Mouse (Mus musculus) thymus, postnatal 0 days (tissue): Measurements from ENCODE around the gene Rad51b. TPM values are rescaled to one million over a fixed set of nuclear protein-coding genes. Genes with fewer than 3 reads are reported as not detected.

Experiments
- DNase-seq: peaks from one replicate; pipeline ENCODE4 v3.0.0-alpha.2; 2015; ENCODE audit warnings: low spot score
- polyA plus RNA-seq: library from polyadenylated mRNA; unstranded; fragments of >200 nt; fragmentation: Nextera tagmentation; extraction: Ambion mirVana; gene quantifications from 2 replicates; pipeline ENCODE4 v1.2.1, GENCODE M21; 2015

Gene Rad51b
- polyA plus RNA-seq, 1 experiment from 2014 or later, result 4.8 TPM

DNA sequence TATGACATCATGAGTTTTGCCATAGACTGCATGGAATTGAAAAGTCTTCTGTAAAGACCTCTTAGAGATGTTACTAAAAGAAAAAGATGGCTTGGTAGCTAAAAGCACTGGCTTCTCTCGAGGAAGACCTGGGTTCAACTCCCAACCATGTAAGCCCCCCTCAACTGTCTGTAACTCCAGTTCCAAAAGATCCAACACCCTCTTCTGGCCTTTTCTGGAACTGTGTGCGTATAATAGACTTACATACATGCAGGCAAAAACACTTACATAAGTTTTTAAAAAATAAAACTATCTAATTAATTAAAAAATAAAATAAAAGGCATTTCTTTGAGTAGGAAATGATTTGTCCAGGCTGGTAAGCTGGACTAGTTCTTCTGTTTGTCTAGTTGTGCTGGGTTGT lies 387.3 kb downstream of the Rad51b start:
- DNase-seq, result no peak

DNA sequence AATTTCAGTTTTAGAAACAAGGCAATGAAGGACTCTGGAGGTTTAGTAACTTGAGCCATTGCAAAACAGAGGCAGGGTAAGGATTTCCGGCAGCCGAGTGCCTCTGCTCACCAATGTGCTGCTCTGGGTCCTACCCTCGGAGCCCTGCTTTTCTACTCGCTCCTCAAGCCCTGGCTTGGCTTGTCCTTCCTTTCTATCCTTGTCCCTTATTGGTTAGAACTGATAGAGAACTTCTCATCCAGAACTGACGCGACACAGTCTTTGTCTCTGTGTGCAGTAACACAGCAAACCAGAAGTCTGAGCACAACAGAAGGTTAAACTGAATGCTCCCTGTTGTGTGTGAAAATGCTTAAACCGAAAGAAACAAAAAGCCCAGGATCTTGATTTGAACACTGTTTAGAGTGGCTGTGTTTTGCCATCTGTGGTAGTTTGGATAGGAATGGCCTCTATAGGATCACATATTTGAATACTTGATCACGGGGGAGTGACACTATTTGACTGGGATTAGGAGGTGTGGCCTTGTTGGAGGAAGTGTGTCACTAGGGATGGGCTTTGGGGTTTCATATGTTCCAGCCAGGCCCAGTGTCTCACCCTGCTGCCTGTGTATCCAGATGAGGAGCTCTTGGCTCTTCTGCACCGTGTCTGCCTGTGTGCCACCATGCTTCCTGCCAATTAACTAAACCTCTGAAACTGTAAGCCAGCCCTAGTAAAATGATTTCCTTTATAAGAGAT lies 389.7 kb downstream of the Rad51b start:
- no peak for DNase-seq

DNA sequence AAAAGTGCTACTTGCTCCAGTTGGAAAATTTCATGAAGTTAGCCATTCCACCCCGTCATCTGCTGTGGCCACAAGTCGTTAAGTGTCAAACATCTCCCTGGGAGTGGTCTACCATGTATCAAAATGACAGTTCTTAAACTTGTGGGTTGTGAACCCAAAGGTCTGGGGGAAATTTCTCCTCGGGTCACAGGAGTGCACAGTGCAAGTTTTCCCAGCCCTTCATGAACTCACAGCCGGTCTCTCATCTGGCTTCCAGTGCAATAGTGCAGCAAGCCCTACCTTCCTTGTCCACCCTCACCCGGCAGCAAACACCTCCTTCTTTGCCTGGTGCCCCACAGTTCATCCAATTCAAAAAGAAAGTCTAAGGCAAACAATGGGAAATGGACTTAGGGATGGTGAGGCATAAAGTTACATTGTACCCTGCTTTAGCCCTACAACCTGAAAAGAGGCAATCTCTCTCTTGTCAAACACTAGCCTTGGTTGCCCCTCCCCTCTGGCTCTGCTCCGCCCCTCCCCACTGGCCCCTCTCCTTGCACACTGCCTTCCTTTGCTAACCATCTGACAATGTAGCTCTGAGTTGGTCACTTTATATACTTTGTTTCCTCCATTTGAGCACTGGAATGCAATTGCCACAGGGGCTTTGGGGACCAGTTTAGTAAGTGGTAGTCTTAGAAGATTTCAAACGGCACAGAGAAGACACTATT lies 390.8 kb downstream of the Rad51b start:
- DNase-seq, result no peak

DNA sequence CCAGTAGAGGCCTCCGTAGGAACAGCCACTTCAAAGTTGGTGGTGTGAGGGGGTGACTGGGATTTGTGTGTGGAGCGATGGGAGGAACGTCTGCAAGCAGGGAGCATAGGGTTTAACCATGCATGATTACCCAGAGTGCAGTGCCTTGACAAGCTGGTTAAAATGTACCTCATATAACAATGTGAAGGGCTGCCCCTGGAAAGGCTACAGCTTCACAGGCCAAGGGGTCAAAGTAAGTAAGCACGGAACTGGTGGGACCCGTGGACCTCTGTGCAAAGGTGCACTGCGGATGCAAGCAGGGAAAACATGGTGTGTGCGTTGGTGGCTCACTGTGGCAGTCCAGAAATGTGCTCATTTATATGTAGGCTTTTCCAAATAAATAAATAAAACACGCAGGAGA lies 392.2 kb downstream of the Rad51b start:
- DNase-seq, result no peak

DNA sequence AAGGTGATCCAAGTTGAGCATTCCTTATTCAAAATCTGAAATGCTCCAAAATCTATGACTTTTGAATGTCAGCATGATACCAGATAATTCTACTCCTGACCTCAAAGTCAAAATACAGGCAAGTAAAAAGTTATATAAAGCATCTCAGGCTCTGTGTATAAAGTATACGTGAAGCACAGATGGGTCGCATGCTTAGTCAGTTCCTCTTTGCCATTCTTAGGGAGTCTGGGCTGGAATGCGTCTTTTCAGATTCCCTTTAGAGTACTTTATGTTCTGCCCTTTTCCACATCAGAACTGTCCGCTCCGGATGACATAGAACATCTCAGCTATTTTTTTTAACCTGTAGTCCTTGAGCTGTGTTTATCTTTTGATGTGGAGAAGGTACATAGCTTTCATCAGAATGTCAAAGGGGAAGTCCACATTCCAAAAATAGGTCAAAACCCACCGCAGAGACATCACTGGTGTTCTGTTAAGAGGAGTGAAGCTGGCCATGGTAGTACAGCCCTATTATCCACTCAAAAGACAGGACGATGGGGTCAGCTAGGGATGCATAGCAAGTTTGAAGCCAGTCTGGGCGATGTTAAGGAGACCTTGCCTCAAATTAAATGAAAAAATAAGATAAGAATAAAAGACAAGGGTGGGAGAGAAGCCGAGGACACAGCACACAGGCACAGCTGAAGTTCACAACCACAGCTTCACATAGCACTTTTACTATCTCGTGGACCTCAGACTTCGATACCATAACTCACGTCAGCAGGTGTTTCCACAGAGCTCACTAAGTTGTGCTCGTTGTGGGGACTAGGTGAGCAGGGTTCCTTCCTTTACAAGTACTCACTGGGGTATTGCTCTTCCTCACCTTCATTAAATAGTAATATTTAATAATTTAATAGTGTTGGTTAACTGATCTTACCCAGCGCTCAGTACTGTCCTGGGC lies 395.1 kb downstream of the Rad51b start:
- DNase-seq, result peak; percentile 31

DNA sequence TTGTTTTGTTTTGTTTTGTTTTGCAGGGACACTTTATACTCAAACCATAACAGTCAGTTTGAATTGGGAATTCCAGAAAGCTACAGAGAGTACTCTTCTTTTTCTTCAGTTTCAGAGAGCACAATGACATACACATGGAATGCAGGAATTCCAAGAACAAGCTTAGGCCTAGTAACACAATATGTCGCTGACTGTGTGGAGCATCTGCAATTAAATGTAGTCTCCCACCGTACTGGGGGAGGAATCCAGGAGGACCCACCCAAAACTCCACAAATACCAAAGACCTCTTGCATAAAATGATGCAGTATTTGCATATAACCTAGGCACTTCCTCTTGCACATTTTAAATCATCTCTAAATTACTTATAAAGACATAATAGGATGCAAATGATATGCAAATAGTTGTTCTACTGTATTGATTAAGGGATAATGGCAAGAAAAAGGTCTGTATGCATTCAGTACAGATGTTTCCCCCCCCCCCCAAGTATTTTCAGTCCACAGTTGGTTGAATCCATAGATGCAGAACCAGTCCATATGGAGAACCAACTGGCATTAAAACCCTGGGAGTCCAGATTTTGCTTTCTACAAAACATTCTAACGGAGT lies 398.9 kb downstream of the Rad51b start:
- no peak for DNase-seq

DNA sequence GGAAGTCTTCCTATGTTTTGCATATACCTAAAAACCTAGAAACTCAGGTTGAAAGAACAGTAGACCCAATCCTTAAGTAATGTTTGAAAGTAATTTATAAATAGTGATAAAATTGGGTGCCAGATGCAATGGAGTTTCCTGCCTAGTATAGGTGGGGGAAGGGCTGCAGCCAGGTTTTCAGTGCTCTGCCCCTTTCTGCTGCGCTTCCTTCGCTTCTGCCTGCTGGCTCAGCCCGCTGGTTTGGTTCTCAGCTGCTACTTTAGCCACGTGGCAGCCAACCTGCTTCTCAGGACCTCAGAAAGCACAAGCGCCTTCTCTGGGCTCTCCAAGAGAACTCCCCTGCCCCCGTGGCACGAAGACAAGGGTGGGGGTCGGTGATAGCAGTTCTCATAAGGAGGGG lies 406.5 kb downstream of the Rad51b start:
- DNase-seq, result peak; percentile 24

DNA sequence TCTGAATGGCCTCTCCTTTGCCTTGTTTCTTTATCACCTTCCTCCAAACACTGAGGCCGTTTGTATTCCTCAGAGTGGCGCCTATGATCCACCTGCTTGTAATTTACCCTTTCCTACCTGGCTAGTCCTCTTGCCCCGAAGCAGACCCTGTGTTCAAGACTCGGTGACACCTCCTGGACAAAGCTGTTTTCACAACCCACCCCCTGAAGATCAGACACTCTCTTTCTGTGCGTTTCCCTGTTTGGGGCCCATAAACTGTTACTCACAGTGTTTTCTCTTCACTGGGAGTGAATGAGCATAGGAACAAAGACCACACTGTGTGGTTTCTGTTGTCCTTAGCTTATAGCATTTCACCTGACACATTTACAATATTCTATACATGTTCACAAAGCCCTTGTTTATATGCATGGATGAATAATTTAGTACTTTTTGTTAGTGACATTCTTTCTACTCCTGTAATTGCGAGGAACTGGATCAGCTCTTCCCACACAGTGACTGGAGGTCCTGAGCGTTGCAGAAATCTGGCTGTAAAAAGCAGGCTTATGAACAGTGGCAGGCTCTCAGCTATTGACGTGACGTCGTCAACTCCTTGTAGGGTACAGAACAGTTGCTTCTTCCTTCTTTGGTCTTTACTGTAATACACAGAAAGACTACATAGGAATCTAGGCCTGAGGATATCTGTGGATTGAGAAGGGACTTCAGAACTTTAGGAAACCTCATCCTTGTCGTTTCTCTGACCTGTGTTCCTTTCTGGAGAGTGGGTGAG lies 408.6 kb downstream of the Rad51b start:
- no peak for DNase-seq

DNA sequence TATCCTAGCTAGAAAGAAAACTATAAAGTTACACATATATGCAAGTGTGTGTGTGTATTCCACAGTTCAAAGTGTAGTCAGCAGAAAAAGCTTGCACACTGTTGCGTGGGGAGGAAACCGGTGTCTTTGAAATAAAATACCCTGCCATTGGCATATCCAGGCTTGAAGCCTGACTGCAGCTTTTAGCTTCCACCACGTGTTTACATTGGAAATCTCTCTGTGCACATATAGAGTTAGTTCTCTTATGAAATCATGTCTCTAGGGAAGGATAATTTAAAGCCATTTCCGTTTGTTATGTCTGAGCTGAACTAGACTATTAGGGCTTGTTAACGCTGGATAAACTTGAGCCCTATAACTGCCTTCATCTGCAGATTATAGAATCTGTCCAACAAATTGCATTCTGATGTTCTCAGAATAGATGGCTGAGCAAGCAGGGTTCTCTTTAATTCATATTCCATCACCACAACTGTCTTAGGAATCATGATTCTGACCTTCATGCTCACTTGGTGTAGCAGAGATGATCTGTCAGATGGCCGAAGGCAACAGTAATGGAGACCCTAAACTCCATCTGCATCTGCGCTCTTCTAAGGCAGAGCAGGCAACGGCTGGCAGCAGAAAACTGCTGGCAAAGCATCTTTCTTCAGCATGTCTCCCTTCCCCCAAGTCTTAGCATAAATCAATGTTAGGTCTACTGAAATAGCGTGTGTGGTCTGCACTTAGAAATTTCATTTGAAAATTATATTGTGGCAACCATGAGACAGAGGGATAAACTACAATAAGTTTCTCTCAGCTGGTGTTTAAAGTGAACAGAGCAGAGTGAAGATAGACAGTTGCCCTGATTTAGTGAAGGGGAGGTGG lies 410.7 kb downstream of the Rad51b start:
- DNase-seq, result no peak

DNA sequence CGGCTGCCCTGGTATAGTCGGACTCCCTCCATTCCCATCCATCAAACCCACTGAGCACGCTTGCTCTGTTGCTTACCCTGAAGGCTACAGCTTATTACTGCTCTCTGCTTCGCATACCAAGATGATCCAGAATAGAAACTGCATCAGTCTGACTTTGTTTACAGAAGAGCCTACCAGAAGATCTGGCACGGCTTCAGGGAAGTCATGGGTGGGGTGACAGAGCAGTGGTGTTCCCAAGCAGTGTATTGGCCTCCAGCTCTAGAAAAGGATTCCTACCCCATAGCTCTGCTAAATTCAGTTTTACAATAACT lies 411.3 kb downstream of the Rad51b start:
- DNase-seq, result no peak

DNA sequence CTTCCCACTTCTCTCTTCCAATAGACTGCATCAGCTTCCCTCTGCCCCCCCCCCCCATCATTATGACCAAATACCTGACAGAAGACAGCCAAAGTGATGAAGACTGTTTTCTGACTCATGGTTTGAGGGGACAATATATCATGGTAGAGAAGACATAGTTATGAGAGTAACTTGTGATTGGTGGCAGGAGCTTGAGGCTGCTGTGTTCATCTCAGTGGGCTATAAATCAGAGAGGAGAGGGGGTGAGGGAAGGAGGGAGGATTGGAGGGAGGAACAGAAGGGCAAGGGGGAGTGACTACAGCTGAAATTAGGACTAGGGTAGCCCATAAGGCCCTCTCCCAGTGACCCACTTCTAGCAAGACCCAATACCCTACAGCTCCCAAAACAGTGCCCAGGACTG lies 416.2 kb downstream of the Rad51b start:
- no peak for DNase-seq

DNA sequence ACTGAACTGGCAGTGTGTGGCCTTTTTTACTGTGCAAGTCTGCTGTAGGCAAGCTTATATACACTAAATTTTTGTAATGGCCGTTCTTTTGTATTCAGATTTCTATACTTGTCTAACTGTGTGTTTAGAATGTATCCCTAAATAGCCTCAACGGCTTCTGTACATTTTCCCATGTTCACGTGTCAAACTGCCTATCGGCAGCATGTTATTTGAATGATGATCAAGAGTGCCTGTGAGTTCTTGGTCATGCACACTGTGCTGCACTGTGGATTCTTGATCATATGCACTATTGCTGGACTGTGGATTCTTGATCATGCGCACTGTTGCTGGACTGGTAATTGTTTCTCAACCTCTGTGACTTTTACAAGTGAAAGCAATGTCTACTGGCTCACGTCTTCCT lies 417.4 kb downstream of the Rad51b start:
- no peak for DNase-seq

DNA sequence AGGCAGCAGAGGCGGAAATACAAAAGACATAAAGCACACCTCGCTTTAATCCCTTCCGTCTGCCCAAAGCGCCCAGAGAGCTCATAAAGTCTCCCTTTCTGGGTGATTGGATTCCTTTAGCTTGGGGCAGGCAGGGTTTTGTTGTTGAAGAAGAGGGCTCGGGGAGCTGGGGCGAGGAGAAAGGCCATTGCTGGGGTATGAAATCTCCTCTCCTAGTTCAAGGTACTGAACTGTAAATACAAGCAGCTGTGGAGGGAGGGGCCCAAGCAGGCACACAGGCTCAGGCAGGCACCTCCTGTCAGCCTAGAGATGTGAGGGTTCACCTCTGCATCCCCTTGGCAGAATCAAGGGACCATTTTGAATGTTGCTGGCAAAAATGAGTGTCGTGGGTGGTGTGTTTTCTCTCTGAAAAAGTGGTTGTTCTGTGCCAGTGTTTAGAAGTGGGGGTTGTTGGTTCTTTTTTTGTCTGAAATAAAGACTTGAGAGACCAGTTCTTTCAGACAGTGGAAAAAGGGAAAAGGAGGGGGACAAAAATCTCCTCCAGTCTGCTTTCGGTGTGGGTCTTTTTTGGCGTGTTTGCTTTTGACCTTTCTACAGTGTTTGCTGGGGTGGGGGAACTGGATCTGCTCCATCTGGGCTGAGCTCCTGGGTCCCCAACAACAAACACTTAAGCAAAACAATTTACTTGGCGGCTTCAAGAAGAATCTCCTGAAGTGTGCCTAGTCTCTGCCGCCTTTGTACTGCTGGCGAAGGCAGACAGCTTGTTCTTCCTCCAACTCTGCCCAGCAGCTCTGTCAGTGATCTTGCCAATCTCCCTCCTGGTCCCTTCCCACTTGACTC lies 418.6 kb downstream of the Rad51b start:
- no peak for DNase-seq

DNA sequence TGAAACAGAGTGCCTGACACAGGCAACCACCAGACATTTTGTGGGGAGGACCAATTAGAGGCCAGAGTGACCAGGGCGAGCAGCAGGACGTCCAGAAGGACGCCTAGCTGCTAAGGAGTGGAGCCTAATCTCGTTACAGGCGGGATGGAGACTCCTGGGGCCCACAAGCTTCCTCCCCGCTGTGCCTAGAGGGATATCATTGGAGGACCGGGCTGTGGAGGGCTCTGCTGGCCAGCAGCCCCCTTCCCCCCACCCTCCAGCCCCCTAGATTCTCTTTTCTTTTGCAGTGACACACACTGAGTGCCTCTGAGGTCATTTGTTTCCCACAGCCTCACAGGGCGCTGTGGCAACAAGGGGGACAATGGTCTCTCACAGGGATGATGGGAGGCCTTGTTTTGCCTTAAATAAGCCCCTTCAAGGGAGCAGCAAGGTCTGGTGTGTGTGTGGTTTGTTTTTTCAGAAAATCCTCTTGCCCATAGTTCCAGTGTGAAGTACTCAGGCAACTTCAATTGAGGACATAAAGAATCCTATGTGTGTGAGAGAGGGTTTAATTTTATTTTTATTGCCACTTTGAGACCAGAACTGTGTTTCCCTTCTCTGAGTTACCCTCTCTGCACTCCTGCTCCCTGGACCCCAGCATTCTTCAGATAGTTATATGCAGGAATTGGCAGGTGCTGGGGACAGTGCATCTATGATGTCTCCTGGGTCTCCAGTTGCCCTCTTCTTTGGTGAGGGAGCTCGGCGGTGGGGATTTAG lies 422.2 kb downstream of the Rad51b start:
- no peak for DNase-seq

DNA sequence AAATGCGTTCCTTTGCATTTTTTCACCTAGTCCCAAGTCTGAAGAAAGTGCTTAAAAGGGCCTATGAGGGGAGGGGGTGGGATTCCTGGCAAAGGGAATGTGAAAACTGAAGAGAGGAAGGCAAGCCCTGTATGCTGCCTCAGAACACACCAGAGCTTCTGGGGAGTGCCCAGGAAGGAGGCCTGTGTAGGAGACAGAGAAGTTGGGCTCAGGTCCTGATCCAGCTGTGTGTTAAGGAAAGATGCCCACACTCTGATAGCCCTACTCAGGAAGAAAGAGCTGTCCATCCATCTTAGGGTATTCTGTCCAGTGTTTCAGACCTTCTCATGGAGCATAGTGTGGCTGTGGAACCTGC lies 422.7 kb downstream of the Rad51b start:
- no peak for DNase-seq

DNA sequence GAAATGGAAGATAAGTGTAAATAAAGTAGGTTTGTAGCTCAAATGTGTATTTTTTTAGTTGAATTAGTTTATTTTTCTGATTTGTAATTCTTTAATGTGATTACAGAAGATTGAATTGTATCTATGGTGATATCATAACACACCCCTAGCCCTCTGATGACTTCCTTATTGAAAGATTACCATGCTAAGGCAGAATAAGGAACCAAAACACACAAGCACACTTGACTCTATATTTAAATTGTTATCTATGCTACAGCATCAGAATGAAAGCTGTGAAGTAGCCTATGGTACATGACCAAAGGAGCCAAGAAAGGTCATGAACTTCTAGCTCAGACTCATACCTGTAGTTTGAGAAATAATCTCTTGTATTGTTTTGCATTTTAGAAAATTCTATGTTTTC lies 427.8 kb downstream of the Rad51b start:
- no peak for DNase-seq

DNA sequence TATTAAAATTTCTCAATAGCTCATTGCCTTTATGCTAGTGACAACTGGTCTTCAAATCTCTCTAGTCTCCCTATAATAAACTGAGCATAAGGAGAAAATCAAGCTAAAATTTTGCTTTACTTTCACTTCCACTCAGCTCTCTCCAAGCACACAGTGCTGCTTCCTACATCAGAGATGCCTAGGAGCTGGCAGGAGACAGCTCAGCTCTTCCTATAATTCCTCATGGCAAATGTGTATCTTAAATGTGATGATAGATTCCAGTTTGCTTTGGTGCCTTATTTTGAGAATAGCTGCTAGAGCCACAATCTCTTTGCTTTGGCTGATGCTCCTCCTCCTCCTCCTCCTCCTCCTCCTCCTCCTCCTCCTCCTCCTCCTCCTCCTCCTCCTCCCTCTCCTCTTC lies 428.6 kb downstream of the Rad51b start:
- no peak for DNase-seq

DNA sequence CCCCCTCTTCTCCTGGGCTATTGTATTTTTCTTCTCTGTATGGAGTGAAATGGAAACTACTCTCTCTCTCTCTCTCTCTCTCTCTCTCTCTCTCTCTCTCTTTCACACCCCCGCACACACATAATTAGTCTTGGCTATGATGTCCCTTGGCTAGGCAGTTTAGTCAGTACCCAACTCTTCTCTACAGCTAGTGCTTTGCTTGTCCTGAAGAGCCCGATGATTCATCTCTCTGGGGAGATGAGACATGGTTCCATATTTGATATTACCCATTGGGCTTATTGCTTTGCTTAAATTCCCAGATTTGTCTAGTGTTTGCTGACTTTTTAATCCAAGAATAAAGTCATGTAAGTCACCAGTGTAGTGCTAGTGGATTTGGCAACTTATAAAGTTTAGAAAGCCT lies 429.0 kb downstream of the Rad51b start:
- no peak for DNase-seq

DNA sequence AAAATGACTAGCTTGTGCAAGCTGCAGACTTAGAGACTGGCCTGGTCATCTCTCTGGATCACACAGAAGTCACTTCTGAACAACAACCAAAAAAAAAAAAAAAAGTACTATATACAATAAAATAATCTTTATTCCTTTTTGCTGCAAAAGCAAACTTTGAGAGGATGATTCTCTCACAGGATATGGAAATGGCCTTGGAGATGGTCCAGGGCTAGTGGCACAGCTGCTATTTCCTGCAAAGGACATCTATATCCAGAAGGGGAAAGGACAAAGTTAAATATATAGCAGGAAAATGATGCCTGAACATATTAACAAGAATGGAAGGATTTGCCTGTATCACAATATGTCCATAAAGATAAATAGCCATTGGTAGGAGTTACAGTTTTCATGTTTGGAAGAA lies 429.9 kb downstream of the Rad51b start:
- no peak for DNase-seq
